Mouse (Mus musculus) MEL-GATA-1-ER (cell line): Measurements from ENCODE around the gene Gls.

ENCODE experiments used
- DNase-seq: peaks from one replicate; pipeline ENCODE4 v3.0.0-alpha.2; 2012; ENCODE audit warnings: low read depth; ENCODE audit errors: extremely low read depth

Gls gene

GRCm38 (mm10) chr1:52233143-52233713 is at the start of gene Gls:
Gene Gls, minus strand, starts transcription at chr1:52233232.
- peak; percentile 96 for DNase-seq

GRCm38 (mm10) chr1:52279831-52280595 is 47.0 kb upstream of the Gls start:
- no peak for DNase-seq

- DNase-seq: no peak
These were observed 46.3 kb upstream of the Gls start for GRCm38 (mm10) chr1:52279331-52279730.

DNA sequence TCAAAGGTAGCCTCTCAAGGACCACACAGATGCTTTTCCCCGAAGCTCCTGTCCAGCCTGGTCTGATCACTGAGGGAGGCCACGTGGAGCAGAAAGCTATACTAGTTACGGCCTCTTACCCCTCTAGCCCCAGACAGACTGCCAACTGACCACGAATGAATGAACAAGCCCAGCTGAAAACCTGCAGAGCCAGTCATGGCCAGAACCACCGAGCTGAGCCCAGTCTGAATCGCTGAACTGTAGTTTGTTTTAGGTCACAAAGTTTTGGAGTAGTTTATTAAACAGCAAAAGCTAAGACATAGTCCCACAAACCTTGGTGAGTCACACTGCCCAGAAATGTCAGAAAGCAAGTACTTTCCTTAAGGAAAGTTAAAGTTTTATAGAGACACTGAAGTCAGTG is 45.0 kb upstream of the Gls start:
- no peak for DNase-seq

- DNase-seq: no peak
These were observed 41.2 kb upstream of the Gls start for GRCm38 (mm10) chr1:52274210-52274609.

DNA sequence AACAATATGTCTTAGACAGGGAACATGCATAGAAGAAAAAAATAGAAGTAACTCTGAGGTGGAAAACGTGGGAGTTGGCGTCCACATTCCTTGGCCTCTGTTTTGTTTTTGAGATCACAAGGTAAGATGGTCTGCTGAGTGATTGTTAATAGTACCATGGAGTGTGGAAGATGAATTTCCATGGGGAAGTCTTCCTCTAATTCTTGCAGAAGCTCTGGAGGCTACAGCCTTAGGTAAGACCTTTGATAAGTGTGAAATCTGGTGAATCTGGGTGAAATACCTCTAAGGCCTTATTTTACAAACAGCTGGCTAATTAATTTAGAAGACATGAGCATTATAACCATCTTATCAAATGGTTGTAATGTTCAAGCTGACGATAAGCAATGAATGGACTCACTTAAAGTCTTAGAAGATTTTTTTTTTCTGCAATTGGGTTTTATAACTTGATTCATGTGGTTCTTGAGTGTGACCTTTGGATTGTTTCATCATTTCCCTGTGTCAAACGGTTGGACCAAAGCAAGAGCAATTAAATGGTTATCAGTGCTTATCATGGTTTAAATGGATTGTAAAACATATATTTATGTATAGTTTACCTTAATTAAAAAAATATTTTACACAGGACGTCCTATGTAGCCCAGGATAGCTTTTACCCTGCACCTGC is 39.1 kb upstream of the Gls start:
- no peak for DNase-seq

DNA sequence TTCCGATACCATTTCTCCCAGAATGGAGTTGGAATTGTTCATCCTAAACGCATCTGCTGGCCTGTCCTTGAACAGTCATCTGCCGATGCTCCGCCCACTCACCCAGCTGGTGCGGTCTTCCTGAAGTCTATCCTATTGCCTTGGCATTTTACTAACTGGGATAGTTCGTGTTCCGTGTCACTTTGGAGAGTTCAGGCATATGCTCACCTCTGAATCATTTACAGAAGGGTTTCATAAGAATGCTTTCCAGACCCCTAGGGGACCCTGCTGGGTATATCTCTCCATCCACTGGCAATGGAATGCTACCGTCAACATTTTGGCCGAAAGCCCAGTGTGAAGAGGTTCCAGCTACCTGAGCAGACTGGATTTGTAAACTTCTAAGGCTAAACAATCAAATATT is 37.3 kb upstream of the Gls start:
- DNase-seq: no peak

DNA sequence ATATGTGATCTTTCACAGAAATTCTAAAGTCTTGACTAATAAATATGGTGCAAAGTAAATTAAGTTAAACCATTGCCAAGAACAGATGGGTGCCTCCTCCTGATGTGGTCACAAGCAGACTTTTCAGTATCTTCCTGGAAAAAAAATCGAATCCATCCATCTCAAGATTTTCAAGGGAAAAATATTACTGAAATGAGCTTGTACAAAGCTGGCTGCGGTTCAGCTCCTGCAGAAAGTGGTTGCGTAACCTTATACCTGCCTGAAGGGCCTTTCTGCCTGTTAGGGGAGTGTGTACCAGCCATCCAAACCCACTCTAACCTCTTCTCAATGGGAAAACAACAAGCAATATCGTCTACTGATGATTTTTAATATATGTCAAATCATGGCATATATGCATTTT is 36.6 kb upstream of the Gls start:
- DNase-seq: no peak

GRCm38 (mm10) chr1:52268006-52268405 is 35.0 kb upstream of the Gls start:
- no peak for DNase-seq

- peak; percentile 17 for DNase-seq
These were observed 34.6 kb upstream of the Gls start for GRCm38 (mm10) chr1:52267606-52268005.

- no peak for DNase-seq
These were observed 33.0 kb upstream of the Gls start for GRCm38 (mm10) chr1:52265886-52266516.

DNA sequence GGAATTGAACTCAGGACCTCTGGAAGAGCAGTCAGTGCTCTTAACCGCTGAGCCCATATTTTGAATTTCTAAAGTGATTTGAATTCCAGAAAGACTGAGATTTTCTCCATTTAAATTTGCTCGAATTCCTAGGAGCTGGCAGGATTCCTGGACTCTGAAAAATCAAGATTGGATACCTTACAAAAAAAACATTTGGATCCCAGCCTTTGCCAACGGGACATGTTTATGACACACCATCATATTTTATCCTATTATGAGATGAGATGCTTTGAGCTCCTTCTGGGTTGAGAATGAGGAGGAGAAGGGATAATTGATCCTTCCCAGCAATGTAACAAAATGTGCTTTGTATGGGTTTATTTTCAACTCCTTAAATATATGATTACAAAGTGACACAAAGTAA is 31.3 kb upstream of the Gls start:
- no peak for DNase-seq

DNA sequence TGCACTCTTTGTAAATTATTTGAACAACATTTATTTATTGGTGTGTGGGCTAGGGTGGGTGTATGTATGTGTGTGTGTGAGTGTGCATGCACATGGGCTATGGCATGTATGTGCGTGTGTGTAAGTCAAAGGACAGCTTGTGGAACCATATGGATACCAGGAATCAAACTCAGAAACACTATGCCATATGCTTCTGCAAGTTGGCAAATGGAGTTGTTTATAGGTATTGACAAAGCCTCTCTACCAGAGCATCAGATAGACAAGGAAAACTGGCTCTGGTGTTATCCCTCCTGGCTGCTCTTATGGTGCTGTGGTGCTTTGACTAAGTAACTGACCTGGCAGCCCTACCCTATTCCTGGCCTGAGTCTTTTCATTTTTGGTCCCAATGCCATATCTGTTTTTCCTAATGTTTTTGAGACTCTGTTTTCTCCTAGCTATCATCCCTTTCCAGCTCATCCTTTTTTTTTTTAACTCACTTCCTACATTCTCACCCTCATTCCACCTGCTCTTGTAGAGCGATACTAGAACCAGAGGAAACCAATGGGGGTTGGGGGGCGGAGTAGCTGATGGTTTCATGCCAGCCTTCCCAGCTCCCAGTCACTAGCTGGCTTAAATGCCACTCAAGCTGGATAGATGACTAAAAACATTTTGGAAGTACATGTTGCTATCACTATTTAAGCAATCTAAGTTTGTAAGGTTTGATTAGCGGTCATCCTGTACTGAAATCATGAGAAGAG is 27.5 kb upstream of the Gls start:
- DNase-seq: no peak

GRCm38 (mm10) chr1:52258006-52258749 is 25.1 kb upstream of the Gls start:
- no peak for DNase-seq

DNA sequence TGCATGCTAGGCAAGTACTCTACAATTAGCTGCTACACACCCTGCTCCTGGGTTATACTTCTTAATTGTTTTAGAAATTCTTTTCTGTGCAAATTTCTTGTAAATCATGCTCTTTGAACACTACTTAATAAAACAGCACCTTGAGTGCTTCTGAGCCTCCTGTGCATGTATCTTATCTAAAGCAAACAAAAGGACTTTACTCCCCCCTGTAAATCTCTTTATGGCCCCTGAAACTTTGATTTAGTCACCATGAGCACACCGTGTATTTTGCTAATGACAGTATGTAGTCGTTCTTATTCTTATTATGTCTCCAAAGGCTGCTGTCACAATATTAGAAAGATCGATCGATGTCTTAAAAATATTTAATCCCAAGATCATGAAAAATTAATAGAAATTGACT is 23.9 kb upstream of the Gls start:
- no peak for DNase-seq

DNA sequence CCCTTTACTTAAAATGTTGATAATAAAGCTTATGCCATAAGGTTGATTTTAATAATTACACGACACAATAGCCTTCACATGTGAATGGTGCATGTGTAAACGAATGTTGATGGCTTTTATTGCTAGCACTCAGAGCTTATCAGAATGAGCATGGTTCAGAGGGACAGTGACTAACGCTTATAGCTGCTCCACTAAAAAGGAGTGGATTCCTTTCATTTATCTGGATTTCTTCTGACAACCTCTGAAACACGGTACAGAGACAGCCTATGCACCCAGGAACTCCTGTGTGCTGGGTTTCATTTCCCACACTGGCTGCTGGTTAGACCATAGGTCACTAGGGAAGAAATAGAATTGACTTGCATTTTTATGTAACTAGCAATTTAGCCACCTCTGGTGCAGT is 23.2 kb upstream of the Gls start:
- no peak for DNase-seq

DNA sequence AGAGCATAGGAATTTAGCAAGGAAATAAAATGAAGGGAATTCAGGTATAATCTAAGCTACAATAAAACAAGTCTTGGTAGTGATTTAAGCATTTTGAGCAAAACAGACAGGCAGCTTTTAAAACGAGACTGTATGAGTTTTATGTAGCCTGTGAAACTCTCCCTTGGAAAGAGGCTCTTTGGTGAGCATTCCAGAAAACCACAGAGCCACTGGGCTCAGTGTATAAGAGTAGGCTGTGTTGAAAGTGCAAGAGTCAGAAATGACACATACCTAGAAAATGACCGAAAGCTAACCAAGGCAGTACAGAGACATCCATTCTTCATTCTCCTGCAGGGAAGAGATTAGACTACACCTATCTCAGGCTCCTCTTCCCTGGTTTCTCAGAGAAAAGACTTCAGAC is 21.4 kb upstream of the Gls start:
- DNase-seq: no peak

- DNase-seq: no peak
These were observed 20.4 kb upstream of the Gls start for GRCm38 (mm10) chr1:52253386-52253785.

GRCm38 (mm10) chr1:52252447-52252846 is 19.4 kb upstream of the Gls start:
- no peak for DNase-seq

GRCm38 (mm10) chr1:52251038-52251735 is 18.2 kb upstream of the Gls start:
- no peak for DNase-seq
